Mouse (Mus musculus): Measurements from ENCODE around the gene Bola2. TPM values are rescaled to one million over a fixed set of nuclear protein-coding genes. Genes with fewer than 3 reads are reported as not detected.

Gene Bola2
- polyA plus RNA-seq, 1 experiment = 39.6 TPM

DNA sequence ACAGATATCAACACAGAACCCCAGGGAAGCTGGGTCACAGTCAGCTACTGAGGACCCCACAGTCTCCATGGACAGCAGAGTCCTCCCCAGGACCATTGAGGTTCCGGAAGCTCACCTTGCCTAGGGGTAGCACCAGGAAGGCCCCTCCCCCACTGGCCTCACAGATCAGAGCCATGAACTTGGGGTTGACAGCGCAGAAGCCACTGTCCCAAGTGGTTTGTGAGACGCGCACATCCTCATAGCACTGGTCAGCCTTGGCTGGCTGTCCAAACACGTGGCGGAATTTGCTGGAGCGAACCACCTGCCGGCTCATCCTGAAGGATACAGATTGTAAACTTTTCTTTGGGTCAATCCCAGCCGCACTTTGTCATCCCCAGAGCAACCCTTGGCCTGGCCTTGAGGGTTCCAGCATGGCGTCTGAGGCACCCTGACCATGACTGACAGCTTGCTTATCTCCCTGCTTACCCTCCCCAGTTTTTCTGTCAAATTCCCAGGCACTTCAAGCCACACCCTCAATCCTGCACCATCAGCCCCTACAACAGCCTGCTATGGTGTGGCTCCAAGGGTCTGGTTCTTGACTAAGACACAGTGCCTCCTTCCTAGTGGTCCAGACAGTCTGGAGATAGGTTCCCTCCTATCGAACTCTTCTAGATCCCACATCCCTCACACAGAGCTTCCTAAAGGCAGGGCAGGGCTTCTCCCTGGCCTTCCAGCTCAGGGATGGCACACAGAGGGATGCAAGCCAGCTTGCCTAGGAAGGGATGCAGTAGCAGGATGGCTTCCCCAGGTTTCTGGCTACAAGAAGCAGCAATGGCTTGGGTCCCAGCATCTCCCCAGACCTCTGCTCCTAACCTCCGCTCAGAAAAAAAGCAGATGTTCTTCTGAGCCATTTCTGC is 7.9 kb downstream of the Bola2 start:
- TF ChIP-seq CTCF (IDR thresholded peaks at IDR 0.05; ENCODE audit: insufficient read depth, low read length) (no peak), POLR2A (IDR thresholded peaks at IDR 0.05; ENCODE audit: borderline replicate concordance, extremely low read depth, low read depth, low read length) (peak; percentile 20; the same call in 1 of the 2 replicates)

GRCm38 (mm10) chr7:126703757-126704077 is 8.5 kb downstream of the Bola2 start:
- Histone ChIP-seq H3K4me3 (replicated peaks; ENCODE audit: extremely low read depth, low read depth, low read length) (peak overlapping the region; percentile 62), H3K4me1 (ENCODE audit: control insufficient read depth, insufficient read depth, low read length) (no peaks in the 10 kb centered on the region)
- 18% methylated on average over 7 of the region's 7 CpGs for WGBS
- TF ChIP-seq CTCF (IDR thresholded peaks at IDR 0.05; ENCODE audit: insufficient read depth, low read length) (no peak), POLR2A (IDR thresholded peaks at IDR 0.05; ENCODE audit: borderline replicate concordance, extremely low read depth, low read depth, low read length) (no peak)
- no peak for DNase-seq

More for the DNA sequence above, 7.9 kb downstream of the Bola2 start:
- Histone ChIP-seq H3K4me3 (replicated peaks; ENCODE audit: extremely low read depth, low read depth, low read length) (peak overlapping the region; percentile 62), H3K4me1 (ENCODE audit: control insufficient read depth, insufficient read depth, low read length) (no peaks in the 10 kb centered on the region)
- DNase-seq = no peak
- WGBS = 69% methylated on average over 12 of the region's 12 CpGs

GRCm38 (mm10) chr7:126704121-126704980 is 9.2 kb downstream of the Bola2 start:
- TF ChIP-seq POLR2A (IDR thresholded peaks at IDR 0.05; ENCODE audit: borderline replicate concordance, extremely low read depth, low read depth, low read length) (peak; percentile 24; the same call in 1 of the 2 replicates), CTCF (IDR thresholded peaks at IDR 0.05; ENCODE audit: insufficient read depth, low read length) (no peak)
- WGBS = 3% methylated on average over 39 of the region's 39 CpGs
- Histone ChIP-seq H3K4me1 (ENCODE audit: control insufficient read depth, insufficient read depth, low read length) (no peaks in the 10 kb centered on the region), H3K4me3 (replicated peaks; ENCODE audit: extremely low read depth, low read depth, low read length) (peak overlapping the region; percentile 62)
- peak; percentile 61 for DNase-seq

DNA sequence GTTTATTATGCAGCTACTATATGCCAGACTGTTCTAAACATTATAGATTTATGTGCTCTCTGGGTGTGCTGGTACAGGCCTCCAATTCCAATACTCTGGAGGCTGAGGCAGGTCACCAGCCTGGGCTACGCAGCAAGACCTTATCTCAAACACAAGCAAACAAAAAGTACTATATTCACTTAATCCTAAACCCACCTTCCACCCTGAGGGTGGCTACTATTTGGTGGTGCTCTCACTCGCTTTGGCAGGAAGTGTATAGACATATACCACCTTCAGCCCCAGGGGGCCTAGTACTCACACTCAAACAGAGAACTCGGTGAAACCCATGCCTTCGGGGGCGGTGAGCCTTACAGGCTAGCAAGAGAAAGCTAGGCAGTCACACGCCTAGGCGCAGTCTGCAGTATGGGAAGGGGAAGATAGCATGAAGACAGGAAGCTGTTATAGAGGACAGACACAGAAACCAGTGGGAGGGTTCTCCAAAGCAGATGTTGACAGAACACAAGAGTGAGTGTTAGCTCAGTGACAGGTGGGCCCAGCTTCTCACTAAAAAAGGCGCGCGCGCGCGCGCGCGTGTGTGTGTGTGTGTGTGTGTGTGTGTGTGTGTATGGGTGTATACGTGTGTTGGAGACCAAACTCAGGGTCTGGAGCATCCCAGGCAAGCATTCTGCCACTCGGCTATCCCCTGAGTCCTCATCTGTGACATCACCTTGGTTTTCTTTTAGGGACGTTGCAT is 12.4 kb downstream of the Bola2 start, which contains the start of gene Coro1a:
Gene Coro1a (minus strand): TSS at position 346 of the 733 bp plus-strand sequence.
- WGBS = 68% methylated on average over 19 of the region's 19 CpGs
- no peak within 1 kb of the TSS for H3K4me3 ChIP-seq (replicated peaks; ENCODE audit: extremely low read depth, low read depth, low read length)
- DNase-seq = no peak
- no peaks in the 10 kb centered on the region for H3K4me1 ChIP-seq (ENCODE audit: control insufficient read depth, insufficient read depth, low read length)
- no peak for TF ChIP-seq CTCF (IDR thresholded peaks at IDR 0.05; ENCODE audit: insufficient read depth, low read length)
- TF ChIP-seq POLR2A (IDR thresholded peaks at IDR 0.05; ENCODE audit: borderline replicate concordance, extremely low read depth, low read depth, low read length) = no peak

DNA sequence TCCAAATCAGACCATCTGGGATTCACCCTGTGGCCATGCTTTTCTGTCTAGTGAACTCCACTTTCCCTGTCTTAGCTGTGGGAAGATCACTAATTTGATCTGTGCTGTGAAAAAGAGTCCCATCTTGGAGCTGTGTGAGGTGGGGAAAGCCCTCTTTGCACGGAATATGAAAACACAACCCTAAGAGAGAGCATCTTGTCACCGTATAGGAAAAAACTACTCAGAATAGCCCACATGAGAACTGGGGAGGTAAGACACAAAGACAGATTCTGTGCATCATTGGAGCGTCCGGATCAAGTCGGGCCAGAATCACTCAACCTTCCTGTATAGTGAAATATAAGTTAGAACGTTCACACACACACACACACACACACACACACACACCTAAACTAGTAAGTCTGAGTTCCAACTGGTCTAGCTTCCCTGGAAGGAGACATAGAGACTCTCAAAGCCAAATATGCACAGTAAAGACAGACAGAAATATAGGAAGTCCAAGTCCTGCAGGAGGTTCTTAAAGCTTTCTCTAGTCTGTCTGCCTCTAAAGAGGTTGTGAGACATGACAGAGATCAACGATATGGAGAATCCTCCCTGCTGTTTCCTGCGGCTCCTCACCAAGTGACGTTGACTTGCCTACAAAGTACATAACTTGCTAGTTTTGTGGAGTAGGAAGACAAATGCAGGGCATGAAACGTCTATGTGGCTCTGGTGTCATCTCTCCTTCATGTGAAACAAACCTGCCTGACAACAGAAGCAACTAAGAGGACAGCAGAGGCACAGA is 13.2 kb downstream of the Bola2 start:
- Histone ChIP-seq H3K4me1 (ENCODE audit: control insufficient read depth, insufficient read depth, low read length) (no peaks in the 10 kb centered on the region), H3K4me3 (replicated peaks; ENCODE audit: extremely low read depth, low read depth, low read length) (no peak overlapping the region)
- WGBS = 73% methylated on average over 10 of the region's 10 CpGs
- no peak for DNase-seq
- TF ChIP-seq CTCF (IDR thresholded peaks at IDR 0.05; ENCODE audit: insufficient read depth, low read length) (no peak), POLR2A (IDR thresholded peaks at IDR 0.05; ENCODE audit: borderline replicate concordance, extremely low read depth, low read depth, low read length) (no peak)

DNA sequence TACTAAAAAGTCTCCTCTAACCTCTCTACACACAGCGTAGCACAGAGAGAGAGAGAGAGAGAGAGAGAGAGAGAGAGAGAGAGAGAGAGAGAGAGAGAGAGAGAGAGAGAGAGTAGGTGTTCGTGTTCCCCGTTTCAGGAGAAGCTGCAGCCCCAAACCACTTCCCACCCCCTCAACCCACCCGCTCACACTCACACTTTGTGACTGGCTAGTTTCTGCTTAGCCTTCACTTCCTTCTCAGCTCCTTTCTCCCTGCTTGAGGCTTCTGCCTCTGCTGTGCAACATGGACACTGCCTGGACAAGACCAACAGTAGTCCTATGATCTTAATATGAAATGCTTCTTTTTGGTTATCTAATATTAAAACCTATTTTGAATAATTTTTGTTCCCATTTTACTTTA is 15.1 kb downstream of the Bola2 start:
- 47% methylated on average over 4 of the region's 4 CpGs for WGBS
- TF ChIP-seq POLR2A (IDR thresholded peaks at IDR 0.05; ENCODE audit: borderline replicate concordance, extremely low read depth, low read depth, low read length) = no peak
- TF ChIP-seq CTCF (IDR thresholded peaks at IDR 0.05; ENCODE audit: insufficient read depth, low read length) = no peak
- Histone ChIP-seq H3K4me3 (replicated peaks; ENCODE audit: extremely low read depth, low read depth, low read length) (no peak overlapping the region), H3K4me1 (ENCODE audit: control insufficient read depth, insufficient read depth, low read length) (no peaks in the 10 kb centered on the region)
- DNase-seq = no peak

- 73% methylated on average over 3 of the region's 3 CpGs for WGBS
- DNase-seq = no peak
- Histone ChIP-seq H3K4me3 (replicated peaks; ENCODE audit: extremely low read depth, low read depth, low read length) (no peak overlapping the region), H3K4me1 (ENCODE audit: control insufficient read depth, insufficient read depth, low read length) (no peaks in the 10 kb centered on the region)
- TF ChIP-seq POLR2A (IDR thresholded peaks at IDR 0.05; ENCODE audit: borderline replicate concordance, extremely low read depth, low read depth, low read length) (no peak), CTCF (IDR thresholded peaks at IDR 0.05; ENCODE audit: insufficient read depth, low read length) (no peak)
Measured at GRCm38 (mm10) chr7:126711910-126712309, 16.7 kb downstream of the Bola2 start.

GRCm38 (mm10) chr7:126715679-126716078 is 20.5 kb downstream of the Bola2 start:
- DNase-seq = no peak
- WGBS = 78% methylated on average over 4 of the region's 4 CpGs
- TF ChIP-seq POLR2A (IDR thresholded peaks at IDR 0.05; ENCODE audit: borderline replicate concordance, extremely low read depth, low read depth, low read length) = no peak
- TF ChIP-seq CTCF (IDR thresholded peaks at IDR 0.05; ENCODE audit: insufficient read depth, low read length) = no peak
- H3K4me1 ChIP-seq (ENCODE audit: control insufficient read depth, insufficient read depth, low read length) = no peaks in the 10 kb centered on the region
- H3K4me3 ChIP-seq (replicated peaks; ENCODE audit: extremely low read depth, low read depth, low read length) = no peak overlapping the region

Data from lung, adult 2 months (tissue).